Mouse (Mus musculus): Measurements from ENCODE around the gene 1110002E22Rik. TPM values are rescaled to one million over a fixed set of nuclear protein-coding genes. Genes with fewer than 3 reads are reported as not detected.

The 1110002E22Rik gene
- total RNA-seq (2022): under 1 TPM; 0.03 to 0.07 (median 0.04) TPM

GRCm38 (mm10) chr3:138064732-138065645 is at the start of gene 1110002E22Rik:
Gene 1110002E22Rik, plus strand, starts transcription at chr3:138065052.
- no peak for DNase-seq

- DNase-seq: no peak
Measured at GRCm38 (mm10) chr3:138016810-138017209, 48.0 kb upstream of the 1110002E22Rik start.

DNA sequence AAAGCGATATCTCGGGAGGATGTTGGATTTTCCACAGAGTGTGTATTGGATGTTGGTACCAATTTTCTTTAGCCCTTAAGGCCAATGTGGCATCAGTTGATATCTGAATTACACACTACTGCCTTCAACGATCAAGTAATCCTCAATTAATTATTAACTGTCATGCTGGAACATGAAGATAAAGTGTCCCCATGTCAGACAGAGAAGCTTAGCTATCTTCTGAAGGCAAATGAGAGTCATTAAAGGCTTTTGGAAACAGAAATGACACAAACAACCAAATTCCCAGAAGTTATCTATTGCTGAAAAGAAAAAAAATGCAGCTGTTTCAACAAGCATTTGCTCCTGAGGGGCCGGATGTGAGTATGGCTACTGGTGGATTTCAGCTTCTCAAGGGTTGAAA is 42.8 kb upstream of the 1110002E22Rik start:
- no peak for DNase-seq

- DNase-seq: no peak
Measured at GRCm38 (mm10) chr3:138022651-138023050, 42.2 kb upstream of the 1110002E22Rik start.

- no peak for DNase-seq
Measured at GRCm38 (mm10) chr3:138026286-138026685, 38.6 kb upstream of the 1110002E22Rik start.

GRCm38 (mm10) chr3:138027575-138028362 is 37.1 kb upstream of the 1110002E22Rik start:
- no peak for DNase-seq

- peak; percentile 78 for DNase-seq
Measured at GRCm38 (mm10) chr3:138029351-138029750, 35.5 kb upstream of the 1110002E22Rik start.

GRCm38 (mm10) chr3:138030563-138030962 is 34.3 kb upstream of the 1110002E22Rik start:
- no peak for DNase-seq

DNA sequence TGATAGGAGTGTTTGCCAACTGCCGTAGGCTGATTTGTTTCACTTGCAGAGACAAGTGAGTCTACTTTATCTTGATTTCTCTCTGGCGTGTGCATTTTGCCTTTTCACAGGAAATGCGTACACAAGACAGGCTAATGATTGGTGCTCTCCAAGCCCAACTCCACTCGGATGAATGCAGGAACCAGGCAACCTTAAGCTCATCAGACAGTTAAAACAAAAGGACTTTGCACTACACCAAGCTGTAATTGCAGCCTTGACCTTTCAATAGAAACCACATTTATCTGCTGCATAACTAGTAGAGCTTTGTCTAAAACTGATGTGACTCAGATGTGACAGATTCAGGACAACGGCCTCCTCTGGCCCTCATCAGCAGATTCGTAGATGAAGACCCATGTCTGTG is 30.9 kb upstream of the 1110002E22Rik start:
- DNase-seq: peak; percentile 31

DNA sequence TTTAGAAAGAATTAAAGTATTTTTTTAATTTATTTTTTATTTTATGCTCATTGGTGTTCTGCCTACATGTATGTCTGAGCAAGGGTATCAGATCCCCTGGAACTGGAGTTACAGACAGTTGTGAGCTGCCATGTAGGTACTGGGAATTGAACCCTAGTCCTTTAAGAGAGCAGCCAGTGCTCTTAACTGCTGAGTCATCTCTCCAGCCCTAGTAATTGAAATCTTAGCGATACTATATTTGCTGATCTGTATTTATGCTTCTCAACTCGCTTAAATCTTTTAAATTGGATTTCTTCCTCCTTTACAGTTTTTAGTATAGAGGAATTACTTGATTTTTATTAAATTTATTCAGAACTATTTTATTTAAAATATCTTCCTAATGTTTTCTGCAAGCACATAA is 23.9 kb upstream of the 1110002E22Rik start:
- no peak for DNase-seq

DNA sequence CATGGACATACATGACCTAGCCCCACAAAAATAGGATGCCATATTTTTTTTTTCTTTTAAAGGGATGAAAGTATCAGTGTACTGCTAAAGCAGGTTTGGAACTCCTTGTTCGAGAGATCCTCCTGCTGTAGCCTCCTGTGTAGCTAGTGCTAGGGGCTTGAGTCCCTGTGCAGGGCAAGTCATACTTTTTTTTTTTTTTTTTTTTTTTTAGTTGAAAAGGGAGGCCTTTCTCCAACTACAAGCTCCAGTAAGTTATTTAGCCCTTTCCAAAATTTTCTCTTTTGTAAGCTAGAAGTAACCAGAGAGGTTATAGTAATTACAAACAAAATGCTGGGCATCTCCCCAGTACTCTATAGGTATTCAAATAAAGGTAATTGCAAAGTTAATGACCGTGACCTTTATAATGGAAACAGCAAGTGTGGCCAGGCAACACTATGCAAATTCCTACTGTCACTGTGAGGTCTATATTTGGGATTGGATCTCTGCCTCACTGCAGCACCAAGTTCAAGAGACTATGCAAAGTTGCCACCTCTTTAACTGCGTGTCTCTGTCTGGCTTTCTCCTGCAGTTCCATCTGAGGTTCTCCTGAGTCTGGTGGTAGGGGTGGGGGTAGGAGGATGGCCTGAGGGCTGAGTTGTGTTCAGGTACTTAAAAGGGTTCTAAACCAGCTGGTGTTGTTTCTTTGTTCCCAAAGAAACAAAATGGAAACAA is 23.1 kb upstream of the 1110002E22Rik start:
- DNase-seq: no peak

DNA sequence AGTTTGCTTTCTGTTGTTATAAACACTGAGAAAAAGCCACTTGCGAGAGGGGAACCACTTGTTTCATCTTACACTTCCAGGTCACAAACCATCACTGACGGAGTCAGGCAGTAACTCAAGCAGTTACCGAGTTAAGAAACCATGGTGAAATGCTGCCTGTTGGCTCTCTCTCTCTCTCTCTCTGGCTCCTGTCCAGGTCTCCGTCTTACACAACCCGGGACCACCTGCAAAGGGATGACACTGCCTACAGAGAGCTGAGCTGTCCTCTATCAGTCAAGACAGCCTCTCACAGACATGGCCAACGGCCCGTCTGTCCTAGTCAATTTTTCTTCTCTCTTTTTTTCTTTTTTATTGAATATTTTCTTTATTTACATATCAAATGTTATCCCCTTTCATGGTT is 21.5 kb upstream of the 1110002E22Rik start:
- DNase-seq: no peak

GRCm38 (mm10) chr3:138049555-138049954 is 15.3 kb upstream of the 1110002E22Rik start:
- DNase-seq: no peak

- DNase-seq: no peak
Measured at GRCm38 (mm10) chr3:138050772-138051171, 14.1 kb upstream of the 1110002E22Rik start.

- DNase-seq: no peak
Measured at GRCm38 (mm10) chr3:138051431-138051830, 13.4 kb upstream of the 1110002E22Rik start.

- no peak for DNase-seq
Measured at GRCm38 (mm10) chr3:138053969-138054368, 10.9 kb upstream of the 1110002E22Rik start.

- DNase-seq: no peak
Measured at GRCm38 (mm10) chr3:138056976-138057375, 7.9 kb upstream of the 1110002E22Rik start.

GRCm38 (mm10) chr3:138058226-138058625 is 6.6 kb upstream of the 1110002E22Rik start:
- no peak for DNase-seq

GRCm38 (mm10) chr3:138060429-138060828 is 4.4 kb upstream of the 1110002E22Rik start:
- no peak for DNase-seq

DNA sequence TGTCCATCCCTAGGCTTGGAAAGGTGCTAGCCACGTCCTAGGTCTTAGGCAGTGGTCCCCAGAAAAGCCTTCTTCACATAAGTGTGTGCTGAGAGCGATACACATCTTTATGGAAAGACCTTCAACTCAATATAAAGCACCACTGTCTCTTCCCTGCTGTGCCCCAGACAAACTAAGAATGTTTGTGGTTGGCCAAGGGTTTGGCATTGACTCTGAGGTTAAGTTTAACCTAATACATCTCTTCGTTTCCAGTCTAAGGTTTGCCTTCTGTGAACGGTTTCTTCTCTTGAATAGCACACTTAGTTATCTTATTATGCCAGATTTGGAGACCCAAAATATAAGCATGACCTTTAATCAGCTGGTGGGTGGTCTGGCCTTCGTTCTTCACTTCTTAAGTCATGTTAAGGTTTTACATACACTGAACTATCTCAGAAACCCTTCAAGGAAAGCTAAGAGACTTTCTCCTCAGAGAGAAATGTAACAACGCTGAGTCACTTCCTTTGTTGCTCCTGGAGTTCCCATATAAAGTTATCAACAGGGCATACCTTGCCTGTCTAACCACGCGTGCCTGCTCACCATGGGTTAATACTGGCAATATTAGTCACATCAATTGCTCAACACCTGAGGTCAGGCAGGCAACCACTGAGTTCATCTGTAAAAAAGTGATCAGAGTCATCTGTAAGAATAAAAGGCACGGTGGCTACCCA is 3.5 kb upstream of the 1110002E22Rik start:
- no peak for DNase-seq

GRCm38 (mm10) chr3:138062673-138063072 is 2.2 kb upstream of the 1110002E22Rik start:
- no peak for DNase-seq

- DNase-seq: peak; percentile 37
Measured at GRCm38 (mm10) chr3:138063731-138064329, 1.0 kb upstream of the 1110002E22Rik start.

All from adrenal gland, adult 8-10 months (tissue).